Mouse (Mus musculus) megakaryocyte, embryonic 14.5 days (primary cell): ENCODE data around the gene Cd27.

ENCODE experiments used
- FLI1 ChIP-seq: IDR thresholded peaks from 2 replicates; pipeline ENCODE4 v1.6.1; 2012; ENCODE audit warnings: low read length, inconsistent platforms, mixed read lengths
- GATA1 ChIP-seq: IDR thresholded peaks from 3 replicates; pipeline ENCODE4 v1.6.1; 2012; ENCODE audit warnings: mixed read lengths, low read length, inconsistent platforms, borderline replicate concordance

DNA sequence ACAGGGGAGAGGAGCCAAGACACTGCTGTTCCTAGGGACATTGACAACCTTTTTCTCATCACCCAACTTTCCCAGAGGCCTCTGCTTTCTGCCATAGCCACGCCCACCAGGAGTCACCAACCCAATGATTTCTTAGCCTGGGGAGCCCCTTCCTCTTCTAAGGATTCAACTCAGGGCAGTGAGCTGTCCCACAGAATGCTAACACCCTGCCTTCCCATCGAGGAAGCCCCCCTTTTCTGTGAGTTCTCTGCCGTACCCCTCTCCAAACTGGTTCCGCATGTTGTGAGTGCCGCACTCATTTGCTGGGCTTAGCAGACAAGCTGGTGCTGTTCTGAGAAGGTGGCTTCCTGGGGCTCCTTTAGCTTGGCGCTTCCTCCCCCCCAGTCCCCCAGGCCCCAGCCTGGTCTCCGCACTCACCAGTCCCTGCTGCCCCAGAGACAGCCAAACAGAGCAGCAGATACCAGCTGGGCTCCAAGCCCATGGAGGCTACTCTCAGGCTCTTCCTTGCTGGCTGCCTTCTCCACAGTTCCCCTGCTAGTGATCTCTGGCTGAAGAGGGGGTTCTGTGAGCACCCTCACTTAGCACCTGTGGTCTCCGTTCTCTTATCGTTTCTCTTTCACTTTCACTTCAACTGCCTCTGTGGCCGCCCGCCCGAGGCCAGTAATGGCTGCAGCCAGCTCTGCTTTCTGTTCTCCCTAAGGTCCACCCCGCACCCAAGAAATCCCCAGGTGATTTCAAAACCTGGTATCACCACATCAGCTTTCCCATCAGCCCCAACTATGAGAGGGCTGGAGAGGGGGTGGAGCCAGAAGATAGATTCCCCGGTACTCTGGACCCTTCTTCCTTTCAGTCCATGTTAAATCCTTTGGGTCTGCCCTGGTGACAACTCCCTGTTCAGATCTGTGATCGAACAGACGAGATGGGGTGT, 5.4 kb downstream of the Cd27 start, which contains the start of gene Tapbpl:
- TF ChIP-seq GATA1 (no peak), FLI1 (no peak)
